Mouse (Mus musculus): Measurements from ENCODE around the gene Dppa2.
"Not testable (repeated sequence)": the region's sequence is repeated elsewhere in the genome, so short reads cannot be mapped to it uniquely, and the experiment has no call there.

The Dppa2 gene

GRCm38 (mm10) chr16:48303509-48303908 is at the start of gene Dppa2:
Dppa2 (plus strand) TSS chr16:48303908.
- DNase-seq (ENCODE audit: low spot score), result no peak

DNA sequence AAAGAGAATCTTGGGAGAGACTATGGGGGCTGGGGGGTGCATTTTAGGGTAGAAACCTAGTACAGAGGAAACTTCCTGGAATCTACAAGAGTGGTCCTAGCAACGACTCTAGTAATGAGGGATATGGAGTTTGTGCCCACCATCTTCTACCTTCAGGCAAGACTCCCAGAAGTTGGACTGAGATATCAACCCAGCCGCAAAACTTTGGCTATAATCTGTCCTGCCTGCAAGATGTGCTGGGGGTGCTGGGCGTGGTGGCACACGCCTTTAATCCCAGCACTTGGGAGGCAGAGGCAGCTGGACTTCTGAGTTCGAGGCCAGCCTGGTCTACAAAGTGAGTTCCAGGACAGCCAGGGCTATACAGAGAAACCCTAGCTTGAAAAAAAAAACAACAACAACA is 49.1 kb upstream of the Dppa2 start:
- no peak for DNase-seq (ENCODE audit: low spot score)

DNA sequence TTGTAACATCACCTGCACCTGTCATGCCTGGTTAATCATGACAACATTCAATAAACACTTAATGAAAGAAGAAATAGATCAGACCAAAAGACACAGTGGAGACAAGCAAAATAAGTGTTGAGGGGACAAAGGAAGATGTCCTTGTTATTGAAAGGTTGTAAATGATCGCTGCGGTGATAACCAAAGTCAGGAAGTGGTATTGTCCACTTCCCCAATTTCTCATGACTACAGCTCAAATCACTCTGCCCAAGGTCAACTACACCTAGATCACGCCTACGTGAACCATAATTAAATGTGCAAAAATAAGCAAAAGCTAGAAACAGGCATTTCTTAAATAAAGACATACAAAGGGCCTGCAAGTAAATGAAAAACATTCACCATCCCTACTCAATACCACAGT is 44.2 kb upstream of the Dppa2 start:
- no peak for DNase-seq (ENCODE audit: low spot score)

- no peak for DNase-seq (ENCODE audit: low spot score)
These were observed 40.8 kb upstream of the Dppa2 start for GRCm38 (mm10) chr16:48262901-48263300.

- DNase-seq (ENCODE audit: low spot score), result no peak
These were observed 37.9 kb upstream of the Dppa2 start for GRCm38 (mm10) chr16:48265856-48266255.

DNA sequence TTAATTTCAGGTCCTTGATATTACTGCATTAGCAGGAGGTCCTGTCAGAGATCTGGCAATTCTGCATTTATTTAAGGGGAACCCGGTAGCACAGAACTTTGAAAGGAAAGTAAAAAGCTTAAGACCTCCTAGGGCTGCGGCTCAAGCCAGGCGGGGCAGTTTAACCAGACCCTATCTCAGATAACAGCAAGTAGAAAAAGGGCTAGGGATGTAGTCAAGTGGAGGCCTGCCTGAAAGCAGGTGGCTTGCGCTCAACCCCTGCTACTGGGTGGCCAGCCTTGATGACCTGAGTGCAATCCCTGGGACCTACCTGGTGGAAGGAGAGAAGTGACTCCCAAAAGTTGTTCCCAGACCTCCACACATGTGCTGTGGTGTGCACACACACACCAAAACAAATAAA is 26.8 kb upstream of the Dppa2 start:
- DNase-seq (ENCODE audit: low spot score), result no peak

GRCm38 (mm10) chr16:48280883-48281282 is 22.8 kb upstream of the Dppa2 start:
- DNase-seq (ENCODE audit: low spot score), result no peak

DNA sequence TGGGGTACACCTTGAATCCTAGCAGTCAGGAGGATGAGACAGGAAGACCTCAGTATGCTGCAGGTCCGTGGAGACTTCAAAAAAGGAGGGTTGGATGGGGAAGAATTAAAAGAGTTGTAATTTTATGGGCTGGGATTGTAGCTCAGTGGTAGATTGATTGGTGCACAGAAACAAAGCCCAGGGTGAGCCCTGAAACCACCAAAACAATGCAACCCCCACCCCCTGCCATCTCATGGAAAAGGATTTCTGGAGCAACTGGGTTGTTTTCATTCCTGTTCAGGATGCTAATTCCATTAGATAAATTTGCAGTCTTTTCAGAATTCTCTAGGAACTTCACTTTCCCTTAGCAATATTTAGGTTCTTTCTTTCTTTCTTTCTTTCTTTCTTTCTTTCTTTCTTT is 20.9 kb upstream of the Dppa2 start:
- no peak for DNase-seq (ENCODE audit: low spot score)

DNA sequence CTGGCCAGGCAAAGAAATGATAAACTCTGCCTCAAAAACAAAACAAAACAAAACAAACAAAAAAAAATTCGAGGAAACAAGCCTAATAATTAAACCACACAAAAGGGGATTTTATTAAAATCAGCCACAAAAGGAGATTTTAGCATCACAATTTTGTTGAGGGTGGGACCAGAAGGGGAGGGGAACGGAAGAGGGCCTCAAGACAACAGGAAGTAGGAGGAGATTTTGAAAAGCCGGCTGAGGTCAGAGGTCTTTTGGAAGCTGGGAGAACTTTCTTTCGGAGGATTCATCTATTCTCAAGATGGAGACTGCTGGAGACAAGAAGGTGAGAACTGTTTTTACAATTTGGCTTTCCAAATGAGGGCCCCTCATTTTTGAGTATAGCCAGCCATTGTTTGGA is 20.2 kb upstream of the Dppa2 start, which contains the start of gene Dppa4:
Dppa4 (plus strand) TSS at position 217 of the 400 bp plus-strand sequence.
- no peak for DNase-seq (ENCODE audit: low spot score)

- DNase-seq (ENCODE audit: low spot score), result no peak
These were observed 18.2 kb upstream of the Dppa2 start for GRCm38 (mm10) chr16:48285517-48285916.

DNA sequence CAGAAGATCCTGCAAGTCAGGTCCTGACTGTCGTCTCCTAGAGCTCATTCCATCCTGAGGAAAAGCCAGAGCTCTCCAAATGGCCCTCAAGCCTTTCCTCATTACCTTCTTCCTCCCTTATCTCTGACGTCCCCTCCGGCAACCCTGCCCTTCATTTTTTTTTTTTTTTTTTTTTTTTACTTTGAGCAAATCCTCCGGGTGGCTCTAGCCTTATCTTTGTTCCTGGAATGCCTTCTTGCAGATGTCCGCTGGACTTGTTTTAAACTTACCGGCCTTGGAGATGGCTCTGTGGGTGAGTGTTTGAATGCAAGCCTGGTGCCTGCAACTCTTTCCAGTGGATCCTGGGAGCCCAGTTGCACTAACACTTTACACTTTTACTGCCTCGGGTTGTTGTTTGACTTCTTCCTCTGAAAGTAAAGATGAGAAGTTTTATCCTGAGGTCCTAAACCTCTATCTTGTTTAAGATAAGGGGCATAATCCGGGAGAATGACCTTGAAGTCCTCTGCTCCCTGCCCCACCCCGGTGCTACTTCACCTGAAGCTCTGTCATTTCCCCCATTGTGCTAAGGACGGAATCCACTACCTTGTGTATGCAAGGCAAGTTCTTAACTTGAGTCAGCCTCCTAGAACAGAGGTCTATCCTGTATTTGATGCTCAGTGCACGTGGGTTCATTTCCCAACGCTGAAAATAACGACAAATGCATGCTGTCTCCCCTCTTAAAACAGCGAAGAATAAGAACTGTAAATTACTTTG is 6.1 kb upstream of the Dppa2 start:
- no peak for DNase-seq (ENCODE audit: low spot score)

DNA sequence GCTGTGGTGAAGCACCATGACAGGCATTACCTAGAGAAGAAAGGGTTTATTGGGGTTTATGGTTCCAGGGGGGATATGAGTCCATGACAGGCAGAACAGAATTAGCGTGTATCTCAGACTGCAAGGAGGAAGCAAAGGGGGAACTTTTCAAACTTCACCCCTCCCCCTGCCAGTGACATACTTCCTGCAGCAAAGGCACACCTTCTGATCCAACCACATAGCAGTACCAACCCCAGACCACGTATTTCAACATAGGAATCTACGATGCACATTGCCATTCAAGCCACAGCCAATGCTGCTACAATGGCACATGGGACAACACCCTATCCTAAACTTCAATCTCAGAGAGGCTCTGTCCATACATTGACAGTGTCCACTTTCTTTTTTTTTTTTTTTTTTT is 3.8 kb upstream of the Dppa2 start:
- no peak for DNase-seq (ENCODE audit: low spot score)

DNA sequence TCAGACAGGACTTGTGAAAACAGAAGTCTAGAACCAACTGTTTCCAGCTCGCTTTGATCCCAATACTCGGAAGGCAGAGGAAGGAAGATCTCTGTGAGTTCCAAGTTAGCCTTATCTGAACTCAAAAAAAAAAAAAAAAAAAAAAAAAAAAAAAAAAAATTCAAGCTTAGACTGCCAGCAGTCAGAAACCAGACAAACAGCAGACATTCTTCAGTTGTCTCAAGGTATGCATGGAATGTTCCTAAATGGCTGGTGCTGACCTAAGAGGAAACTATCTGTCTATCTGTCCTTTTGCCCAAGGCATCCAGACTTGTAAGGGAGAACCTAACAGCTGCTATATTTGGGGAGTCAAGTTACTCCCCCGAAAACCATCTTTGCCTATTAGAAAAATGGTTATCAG is 275 bp downstream of the Dppa2 start:
- DNase-seq (ENCODE audit: low spot score), result no peak

- not testable (repeated sequence) for DNase-seq (ENCODE audit: low spot score)
These were observed 5.2 kb downstream of the Dppa2 start for GRCm38 (mm10) chr16:48308916-48309315.

- no peak for DNase-seq (ENCODE audit: low spot score)
These were observed 6.4 kb downstream of the Dppa2 start for GRCm38 (mm10) chr16:48309912-48310630.

DNA sequence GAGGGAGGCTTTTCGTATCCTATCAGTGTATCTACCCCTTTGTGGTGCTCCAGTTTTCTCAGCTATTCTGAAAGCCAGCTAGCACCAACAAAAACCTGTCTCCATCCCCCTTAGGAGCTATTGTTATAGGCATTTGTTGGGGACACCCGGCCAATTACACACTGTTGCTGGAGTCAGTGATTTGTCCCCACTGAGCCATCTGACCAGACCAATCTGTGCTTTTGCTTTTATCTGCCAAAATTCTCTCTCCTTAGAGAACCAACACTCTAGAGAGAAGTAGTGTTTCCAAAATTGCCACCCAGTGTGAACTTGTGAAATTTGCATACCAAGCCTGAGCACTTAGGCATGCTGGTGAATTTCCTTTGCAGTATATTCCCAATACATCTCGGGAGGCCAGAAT is 11.6 kb downstream of the Dppa2 start:
- no peak for DNase-seq (ENCODE audit: low spot score)

DNA sequence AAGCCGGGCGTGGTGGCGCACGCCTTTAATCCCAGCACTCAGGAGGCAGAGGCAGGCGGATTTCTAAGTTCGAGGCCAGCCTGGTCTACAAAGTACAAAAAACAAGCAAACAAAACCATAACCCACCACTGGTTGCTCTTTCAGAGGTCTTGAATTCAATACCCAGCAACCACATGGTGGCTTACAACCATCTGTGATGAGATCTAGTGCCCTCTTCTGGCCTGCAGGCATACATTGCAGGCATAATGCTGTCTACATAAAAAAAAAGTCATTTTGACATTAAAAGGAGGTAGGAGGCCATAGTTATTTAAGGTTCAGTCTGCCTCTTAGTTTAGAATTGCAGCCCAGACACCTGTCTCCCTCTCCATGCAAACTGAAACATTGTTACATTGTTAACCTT is 17.1 kb downstream of the Dppa2 start:
- DNase-seq (ENCODE audit: low spot score), result no peak

- no peak for DNase-seq (ENCODE audit: low spot score)
These were observed 19.4 kb downstream of the Dppa2 start for GRCm38 (mm10) chr16:48323133-48323532.

DNA sequence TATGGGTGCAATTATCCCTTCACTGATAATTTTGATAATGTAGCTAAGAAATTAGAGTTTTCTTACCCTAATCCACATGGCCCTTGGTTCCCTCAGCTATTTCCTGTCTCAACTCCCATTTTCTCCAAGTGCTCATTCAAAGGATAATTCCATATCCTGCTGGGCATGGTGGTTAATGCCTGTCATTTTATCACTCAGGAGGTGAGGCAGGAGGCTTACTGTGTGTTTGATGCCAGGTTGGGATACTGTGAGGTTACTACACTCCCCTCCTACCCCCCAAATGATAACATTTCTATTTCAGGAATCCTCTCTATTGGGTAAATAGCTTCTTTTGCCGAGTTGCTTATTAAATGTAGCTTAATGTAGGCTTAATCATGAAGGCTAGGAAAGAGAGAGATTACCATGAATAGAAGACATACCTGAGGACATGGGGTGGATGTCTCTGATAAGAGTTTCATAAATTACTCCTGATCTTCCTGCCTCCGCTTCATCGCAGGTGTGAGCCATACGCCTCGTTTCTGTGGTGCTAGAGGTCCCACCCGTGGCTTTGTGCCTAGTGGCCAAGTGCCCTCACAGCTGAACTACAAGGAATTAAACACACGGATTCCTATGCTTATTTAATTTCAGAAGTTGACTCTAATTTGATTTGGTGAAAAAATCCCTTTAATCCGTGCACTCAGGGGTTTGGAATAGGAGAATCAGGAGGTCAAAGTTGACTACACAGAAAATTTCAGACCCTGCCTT is 20.1 kb downstream of the Dppa2 start:
- no peak for DNase-seq (ENCODE audit: low spot score)

GRCm38 (mm10) chr16:48326903-48327302 is 23.2 kb downstream of the Dppa2 start:
- DNase-seq (ENCODE audit: low spot score), result no peak

DNA sequence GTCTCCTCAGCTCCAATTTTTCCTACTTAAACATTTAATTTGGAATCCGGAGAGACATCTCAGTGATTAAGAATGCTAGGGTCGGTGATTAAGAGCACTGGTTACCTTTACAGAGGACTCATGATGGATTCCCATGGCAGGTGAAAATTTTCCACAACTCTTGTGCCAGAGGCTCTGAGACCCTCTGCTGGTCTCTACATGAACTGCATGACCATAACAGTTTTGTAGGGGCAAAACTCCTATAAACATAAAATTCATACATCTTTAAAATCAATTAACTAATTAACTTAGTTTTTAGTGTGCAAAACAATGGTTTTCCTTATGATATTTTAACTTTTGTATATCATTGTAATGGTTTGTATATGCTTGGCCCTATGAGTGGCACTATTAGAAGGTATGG is 24.7 kb downstream of the Dppa2 start:
- DNase-seq (ENCODE audit: low spot score), result no peak

- no peak for DNase-seq (ENCODE audit: low spot score)
These were observed 28.1 kb downstream of the Dppa2 start for GRCm38 (mm10) chr16:48331822-48332221.

- DNase-seq (ENCODE audit: low spot score), result no peak
These were observed 31.6 kb downstream of the Dppa2 start for GRCm38 (mm10) chr16:48335326-48335725.
